Mouse (Mus musculus) testis, adult 2 months (tissue): ENCODE measurements around the gene Rsph3a. TPM values are rescaled to one million over a fixed set of nuclear protein-coding genes. Genes with fewer than 3 reads are reported as not detected.

Experiments
- H3K27ac ChIP-seq: fragments of 200-500 bp; 2 replicates; pipeline ENCODE4 v1.5.1; 2012; ENCODE audit warnings: low read depth, low read length; ENCODE audit not compliant: control insufficient read depth, insufficient read depth
- H3K27me3 ChIP-seq: fragments of 200-500 bp; 2 replicates; pipeline ENCODE4 v1.6.1; 2012; ENCODE audit warnings: mild to moderate bottlenecking, low read length, moderate library complexity; ENCODE audit not compliant: control insufficient read depth, insufficient read depth
- H3K36me3 ChIP-seq: fragments of 200-500 bp; 2 replicates; pipeline ENCODE4 v1.6.1; 2012; ENCODE audit warnings: mild to moderate bottlenecking, low read length; ENCODE audit not compliant: control insufficient read depth, insufficient read depth
- H3K4me1 ChIP-seq: fragments of 200-500 bp; 2 replicates; pipeline ENCODE4 v1.6.1; 2012; ENCODE audit warnings: low read length; ENCODE audit not compliant: control insufficient read depth, insufficient read depth
- H3K4me3 ChIP-seq: fragments of 200-500 bp; 2 replicates; pipeline ENCODE4 v1.5.1; 2012; ENCODE audit warnings: low read depth, mild to moderate bottlenecking, low read length, moderate library complexity, mixed read lengths; ENCODE audit not compliant: control insufficient read depth
- CTCF ChIP-seq: fragments of 200-500 bp; IDR thresholded peaks from 2 replicates; pipeline ENCODE4 v1.5.1; 2012; ENCODE audit warnings: low read depth, mild to moderate bottlenecking, inconsistent platforms, low read length, moderate library complexity; ENCODE audit not compliant: control insufficient read depth, insufficient read depth, insufficient replicate concordance
- POLR2A ChIP-seq: fragments of 200-500 bp; IDR thresholded peaks from 2 replicates; pipeline ENCODE4 v1.6.1; 2012; ENCODE audit warnings: low read depth, mild to moderate bottlenecking, inconsistent platforms, low read length, moderate library complexity; ENCODE audit not compliant: control insufficient read depth
- polyA plus RNA-seq: library from polyadenylated mRNA; depleted of rRNA; stranded (reverse); fragments of >200 nt; gene quantifications from 2 replicates; pipeline ENCODE4 v1.2.3, GENCODE M21; 2012

Gene Rsph3a
- polyA plus RNA-seq, 1 experiment, result 702 TPM

DNA sequence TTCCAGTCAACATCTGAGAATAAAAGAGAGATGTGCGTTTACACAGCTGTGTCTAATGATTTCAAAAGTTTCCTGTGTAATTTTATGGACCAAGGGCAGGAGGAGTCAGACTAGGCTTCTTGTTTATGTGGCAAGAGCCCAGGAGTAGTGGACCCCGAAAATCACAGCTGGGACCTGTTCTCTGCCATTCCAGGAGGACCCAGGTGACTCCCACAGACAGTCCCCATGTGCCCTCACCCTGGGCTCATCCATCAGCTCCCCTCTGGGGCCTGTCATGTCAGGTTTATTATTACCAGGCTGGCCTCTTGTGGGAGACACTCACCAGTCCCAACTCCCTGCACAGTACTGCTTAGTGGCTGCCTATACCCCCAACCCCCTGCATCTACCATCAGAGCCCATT lies 26.2 kb upstream of the Rsph3a start:
- Histone ChIP-seq H3K36me3 (no peaks in the 10 kb centered on the region), H3K27me3 (no peaks in the 10 kb centered on the region), H3K27ac (no peak overlapping the region), H3K4me3 (no peak overlapping the region), H3K4me1 (no peaks in the 10 kb centered on the region)
- no peak for TF ChIP-seq CTCF
- TF ChIP-seq POLR2A, result no peak

- Histone ChIP-seq H3K27me3 (no peaks in the 10 kb centered on the region), H3K4me3 (no peak overlapping the region), H3K27ac (no peak overlapping the region), H3K4me1 (no peaks in the 10 kb centered on the region), H3K36me3 (no peaks in the 10 kb centered on the region)
- TF ChIP-seq CTCF (no peak), POLR2A (no peak)
Measured at GRCm38 (mm10) chr17:7922564-7922963, 22.9 kb upstream of the Rsph3a start.

- TF ChIP-seq POLR2A (no peak), CTCF (no peak)
- Histone ChIP-seq H3K36me3 (no peaks in the 10 kb centered on the region), H3K4me1 (peaks cover 6% of the 10 kb centered on the region), H3K4me3 (no peak overlapping the region), H3K27me3 (no peaks in the 10 kb centered on the region), H3K27ac (no peak overlapping the region)
Measured at GRCm38 (mm10) chr17:7924185-7924725, 21.2 kb upstream of the Rsph3a start.

DNA sequence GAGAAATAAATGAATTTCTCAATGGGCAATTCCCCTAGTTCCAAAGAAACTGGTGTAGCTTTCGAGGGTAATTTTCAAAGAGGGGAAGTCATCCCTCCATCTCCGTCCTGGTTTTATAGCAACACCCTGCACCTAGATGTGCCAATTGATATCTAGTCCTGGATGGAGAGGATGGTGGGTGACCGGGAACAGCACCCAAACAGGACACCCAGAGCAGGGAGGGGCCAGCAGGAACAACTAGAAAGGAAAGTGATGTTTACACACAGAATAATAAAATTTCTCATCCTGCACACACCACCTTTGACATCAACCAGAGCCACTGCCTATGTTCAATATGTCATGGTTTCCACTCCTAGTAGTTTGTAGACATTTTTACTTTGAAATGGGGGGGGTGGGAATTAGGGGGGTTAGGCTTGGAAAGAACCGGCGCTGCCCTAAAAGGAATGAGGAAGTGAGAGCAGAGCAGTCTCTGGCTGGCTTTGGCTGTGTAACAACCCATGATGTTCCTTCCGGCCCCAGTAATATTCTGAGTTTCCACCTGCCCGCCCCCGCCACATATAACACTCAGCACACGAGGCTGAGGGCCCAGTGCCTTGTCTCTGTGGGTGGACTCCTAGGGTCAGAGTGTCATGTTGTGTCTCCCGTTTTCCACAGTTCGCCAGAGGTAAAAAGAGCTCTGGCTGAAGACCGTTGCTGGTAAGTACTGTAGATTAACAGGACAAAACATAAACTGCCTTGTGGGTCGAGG lies 19.8 kb upstream of the Rsph3a start, which contains the start of gene Tagap:
Gene Tagap, plus strand, starts transcription at position 588 of the 748 bp plus-strand sequence.
- no peaks in the 10 kb centered on the region for H3K36me3 ChIP-seq
- H3K4me3 ChIP-seq, result no peak within 1 kb of the TSS; the same call in 1 of the 2 replicates
- no peaks in the 10 kb centered on the region for H3K27me3 ChIP-seq
- H3K27ac ChIP-seq, result no peak within 1 kb of the TSS; the same call in 1 of the 2 replicates
- peaks cover 6% of the 10 kb centered on the region for H3K4me1 ChIP-seq
- TF ChIP-seq CTCF (no peak), POLR2A (no peak)

DNA sequence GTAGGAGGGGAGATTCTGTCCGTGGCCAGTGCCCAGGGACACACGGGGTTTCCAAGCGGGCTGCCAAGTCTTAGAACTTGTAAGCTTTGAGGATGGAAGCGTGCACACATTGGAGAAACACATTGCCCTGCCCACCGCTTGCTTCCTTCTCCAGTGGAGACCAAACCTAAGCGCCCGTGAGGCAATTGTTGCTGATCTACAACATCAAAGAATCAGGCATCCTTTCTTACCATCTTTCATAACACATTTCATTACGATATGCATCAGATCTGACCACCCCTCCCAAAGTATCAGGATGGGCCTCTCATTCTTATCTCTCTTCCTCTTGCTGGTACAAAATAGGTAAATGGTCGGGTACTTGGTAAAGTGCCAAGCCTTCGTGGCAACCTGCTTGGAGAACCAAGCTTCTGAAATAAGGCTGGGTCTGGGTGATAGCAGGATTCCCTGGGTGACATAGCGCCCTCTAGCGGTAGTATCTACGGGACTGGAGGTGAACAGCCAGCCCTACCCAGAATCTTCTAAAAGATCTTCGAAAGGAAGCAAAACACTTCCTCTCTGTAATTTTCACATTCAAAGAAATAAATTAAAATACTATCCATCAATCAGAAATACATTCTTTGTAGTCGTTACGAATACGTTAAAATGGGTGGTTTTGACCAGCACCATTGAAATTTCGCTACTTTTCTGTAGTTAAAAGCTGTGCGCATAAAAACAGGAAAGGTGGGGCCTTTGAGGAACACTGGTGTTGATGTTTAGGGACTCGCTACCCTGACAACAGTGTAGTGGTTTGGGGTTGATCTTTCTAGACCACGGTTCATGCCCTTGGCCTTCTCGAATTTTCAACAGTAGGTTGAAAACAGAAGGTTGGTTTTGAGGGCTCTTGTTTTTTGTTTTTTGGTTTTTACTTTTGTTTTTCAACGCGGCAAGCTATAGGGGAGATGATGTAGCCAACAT lies 17.6 kb upstream of the Rsph3a start:
- H3K4me3 ChIP-seq, result no peak overlapping the region; the same call in 1 of the 2 replicates
- peaks cover 6% of the 10 kb centered on the region for H3K4me1 ChIP-seq
- TF ChIP-seq POLR2A (no peak), CTCF (peak; percentile 82; the same call in 1 of the 2 replicates)
- no peak overlapping the region; the same call in 1 of the 2 replicates for H3K27ac ChIP-seq
- H3K27me3 ChIP-seq, result no peaks in the 10 kb centered on the region
- H3K36me3 ChIP-seq, result no peaks in the 10 kb centered on the region

- no peaks in the 10 kb centered on the region for H3K27me3 ChIP-seq
- H3K4me3 ChIP-seq, result no peak overlapping the region
- H3K27ac ChIP-seq, result no peak overlapping the region
- peaks cover 6% of the 10 kb centered on the region for H3K4me1 ChIP-seq
- TF ChIP-seq POLR2A (no peak), CTCF (no peak)
- H3K36me3 ChIP-seq, result no peaks in the 10 kb centered on the region
Measured at GRCm38 (mm10) chr17:7928662-7929061, 16.8 kb upstream of the Rsph3a start.
